Mouse (Mus musculus) lung, adult 10 weeks (tissue): Measurements from ENCODE around the gene Ripor1. TPM values are rescaled to one million over a fixed set of nuclear protein-coding genes. Genes with fewer than 3 reads are reported as not detected.

Source experiments
- polyA plus RNA-seq: library from polyadenylated mRNA; stranded (reverse); fragments of 350-450 nt; fragmentation: Illumina TruSeq; extraction: RNeasy Lipid Tissue Mini Kit (QIAGEN cat#74804); gene quantifications from one replicate; pipeline ENCODE4 v1.2.3, GENCODE M21; 2014; ENCODE audit warnings: low read depth, low replicate concordance; ENCODE audit not compliant: insufficient read depth

The Ripor1 gene
- polyA plus RNA-seq = 24.7 TPM

DNA sequence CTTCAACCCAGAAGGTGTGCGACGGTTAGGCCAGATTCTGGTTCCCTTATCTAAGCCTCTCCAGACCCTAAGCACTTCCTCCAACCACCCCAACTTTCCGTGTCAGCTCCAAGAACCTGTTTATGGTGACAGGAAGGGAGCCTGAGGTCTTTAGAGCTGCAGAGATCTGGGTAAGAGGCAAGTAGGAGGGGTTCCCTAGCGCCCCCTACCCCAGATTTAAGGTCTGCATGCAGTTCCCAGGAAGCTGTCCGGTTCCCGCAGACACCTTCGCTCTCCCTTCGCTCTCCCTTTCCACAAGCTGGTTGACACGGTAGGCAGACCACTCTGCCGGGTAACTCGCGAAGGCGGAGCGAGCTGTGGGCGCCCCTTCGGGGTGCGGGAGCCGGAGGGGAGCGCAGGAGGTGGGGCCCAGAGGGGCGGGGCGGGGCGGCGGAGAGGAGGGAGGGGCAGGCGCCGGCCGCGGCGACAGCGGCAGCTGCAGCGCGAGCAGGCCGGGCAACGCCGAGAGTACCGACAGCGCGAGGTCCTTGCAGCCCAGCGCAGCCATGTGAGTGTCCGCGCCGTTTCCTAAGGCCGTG is at the start of gene Ripor1:
Gene Ripor1 (plus strand): TSS at position 452 of the 578 bp plus-strand sequence.

GRCm38 (mm10) chr8:105565952-105566702 is 38.9 kb upstream of the Ripor1 start, which contains the start of gene Atp6v0d1:
Gene Atp6v0d1 (minus strand): TSS chr8:105566047.

DNA sequence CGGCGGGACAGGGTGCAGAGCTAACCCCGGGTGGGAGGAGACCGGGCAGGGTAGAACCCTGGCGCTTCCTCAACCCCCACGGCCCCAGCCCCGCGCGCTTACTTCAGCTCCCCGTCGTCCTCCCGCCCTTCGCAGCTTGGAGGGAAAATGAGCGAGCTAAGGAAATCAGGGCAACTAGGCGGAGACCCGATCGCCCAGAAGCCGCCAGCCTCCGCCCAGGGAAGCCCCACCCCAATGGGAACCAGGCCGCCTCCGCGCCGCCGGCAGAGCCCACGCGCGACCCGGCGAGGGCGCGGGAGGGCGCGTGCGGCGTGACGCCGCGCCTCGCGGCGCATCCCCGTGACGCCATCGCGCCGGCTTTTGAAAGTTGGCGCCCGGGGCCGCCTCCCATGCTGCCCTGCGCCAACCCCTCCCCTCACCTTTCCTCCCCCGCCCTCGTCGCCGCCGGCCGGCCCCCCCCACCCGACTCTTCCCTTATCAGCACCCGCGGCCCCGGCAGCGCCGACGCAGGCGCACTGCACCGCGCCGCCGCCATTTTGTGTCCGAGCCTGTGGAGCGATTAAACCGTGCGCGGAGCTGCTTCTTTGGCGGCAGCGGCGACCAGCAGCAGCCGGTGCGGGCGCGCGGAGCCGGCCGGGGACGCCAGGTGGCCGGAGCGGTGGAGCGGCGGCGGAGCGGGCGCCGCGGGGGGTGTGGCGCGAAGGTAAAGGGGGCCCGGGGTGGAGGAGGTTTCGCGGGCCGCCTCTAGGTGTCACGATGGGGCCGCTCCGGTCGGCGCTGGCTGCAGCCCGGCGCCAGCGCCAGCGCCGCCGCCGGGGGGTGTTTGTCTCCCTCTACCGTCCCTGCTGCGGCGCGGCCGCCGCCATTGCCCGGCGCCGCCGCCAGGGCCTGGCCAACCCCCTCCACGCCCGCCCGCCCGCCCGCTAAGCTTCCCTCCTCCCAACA is 31.2 kb downstream of the Ripor1 start, which contains the start of gene Ctcf:
Gene Ctcf (plus strand): TSS at position 551 of the 945 bp plus-strand sequence.

GRCm38 (mm10) chr8:105636963-105637510 is 32.0 kb downstream of the Ripor1 start, which contains the start of gene Agrp:
Gene Agrp (minus strand): TSS chr8:105637393.

Other genes starting within 250 kb of the Ripor1 start
- gene Plekhg4, start 232.0 kb upstream of the Ripor1 start, polyA plus RNA-seq = 0.29 TPM
- 0.21 TPM for gene Kctd19, start 191.8 kb upstream of the Ripor1 start, polyA plus RNA-seq
- gene Lrrc36, start 191.7 kb upstream of the Ripor1 start, polyA plus RNA-seq = 6.2 TPM
- gene Tppp3, start 133.7 kb upstream of the Ripor1 start, polyA plus RNA-seq = 588 TPM
- 33.8 TPM for gene Zdhhc1, start 108.4 kb upstream of the Ripor1 start, polyA plus RNA-seq
- 0.74 TPM for gene Hsd11b2, start 86.5 kb upstream of the Ripor1 start, polyA plus RNA-seq
- gene Atp6v0d1, start 39.2 kb upstream of the Ripor1 start, polyA plus RNA-seq = 95.5 TPM
- gene Ctcf, start 31.3 kb downstream of the Ripor1 start, polyA plus RNA-seq = 25.0 TPM
- 4.4 TPM for gene Agrp, start 32.1 kb downstream of the Ripor1 start, polyA plus RNA-seq
- 2.7 TPM for gene Carmil2, start 81.0 kb downstream of the Ripor1 start, polyA plus RNA-seq
- 22.3 TPM for gene Acd, start 95.8 kb downstream of the Ripor1 start, polyA plus RNA-seq
- 12.1 TPM for gene Pard6a, start 95.9 kb downstream of the Ripor1 start, polyA plus RNA-seq
- gene 4933405L10Rik, start 102.4 kb downstream of the Ripor1 start, polyA plus RNA-seq = not detected
- 4.8 TPM for gene Enkd1, start 103.0 kb downstream of the Ripor1 start, polyA plus RNA-seq
- gene Gfod2, start 153.4 kb downstream of the Ripor1 start, polyA plus RNA-seq = 9.4 TPM
- 7.8 TPM for gene Ranbp10, start 222.1 kb downstream of the Ripor1 start, polyA plus RNA-seq
- 3.0 TPM for gene Tsnaxip1, start 222.5 kb downstream of the Ripor1 start, polyA plus RNA-seq
- 8.7 TPM for gene Cenpt, start 248.0 kb downstream of the Ripor1 start, polyA plus RNA-seq
- gene Thap11, start 249.9 kb downstream of the Ripor1 start, polyA plus RNA-seq = 29.0 TPM